Mouse (Mus musculus) thymus, adult 18-20 months (tissue): ENCODE results near the gene Olfr803.

Experiments used
- DNase-seq, 2 experiments: peaks; one replicate each; pipeline ENCODE4 v3.0.0; 2022; ENCODE audit warnings: mixed read lengths in 2 of 2

The Olfr803 gene

DNA sequence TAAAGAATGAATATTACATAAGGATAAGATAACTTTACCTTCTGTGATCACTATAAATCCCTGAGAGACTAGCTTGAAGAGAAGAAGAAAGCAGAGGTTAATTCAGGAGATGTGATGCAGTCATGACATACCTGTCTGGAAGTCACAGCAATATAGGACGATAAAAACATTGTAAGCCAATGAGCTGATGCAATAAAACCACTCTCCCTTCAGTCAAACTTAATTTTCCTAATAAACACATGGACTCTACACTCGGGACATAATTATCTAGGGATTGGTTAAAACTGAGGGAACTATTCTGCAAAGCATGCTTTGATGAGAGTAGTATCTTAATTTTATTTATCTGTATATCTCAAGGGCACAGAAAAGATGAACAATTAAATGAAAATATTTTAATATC lies at the start of gene Olfr803:
Gene Olfr803, minus strand, starts transcription at position 101 of the 400 bp plus-strand sequence.
- no peak for DNase-seq

GRCm38 (mm10) chr10:129741821-129742220 lies 47.7 kb upstream of the Olfr803 start, which contains the start of gene Olfr806:
Gene Olfr806, minus strand, starts transcription at chr10:129741921.
- DNase-seq: no peak

GRCm38 (mm10) chr10:129729275-129729674 lies 35.2 kb upstream of the Olfr803 start, which contains the start of gene Olfr805:
Gene Olfr805, minus strand, starts transcription at chr10:129729375.
- no peak for DNase-seq

DNA sequence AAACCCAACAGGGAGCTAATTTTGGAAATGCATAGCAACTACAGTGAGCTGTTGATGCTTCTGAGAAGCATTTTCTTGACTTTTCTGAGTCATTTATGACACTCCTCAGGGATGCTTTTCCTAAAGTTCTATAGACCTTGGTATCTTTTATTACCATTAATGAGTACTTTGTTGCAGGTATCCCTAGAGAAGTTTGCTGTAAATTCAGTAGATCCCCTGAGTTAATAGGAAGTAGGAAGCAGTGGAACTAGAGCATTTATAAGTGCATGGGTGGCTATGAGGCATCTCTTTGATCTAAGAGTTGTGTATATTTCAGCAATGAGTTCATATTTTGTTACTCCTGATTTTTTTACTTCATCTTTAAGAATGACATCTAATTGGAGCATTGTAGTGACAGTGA lies 8.8 kb upstream of the Olfr803 start, which contains the start of gene Olfr804:
Gene Olfr804, plus strand, starts transcription at position 301 of the 400 bp plus-strand sequence.
- DNase-seq: no peak

DNA sequence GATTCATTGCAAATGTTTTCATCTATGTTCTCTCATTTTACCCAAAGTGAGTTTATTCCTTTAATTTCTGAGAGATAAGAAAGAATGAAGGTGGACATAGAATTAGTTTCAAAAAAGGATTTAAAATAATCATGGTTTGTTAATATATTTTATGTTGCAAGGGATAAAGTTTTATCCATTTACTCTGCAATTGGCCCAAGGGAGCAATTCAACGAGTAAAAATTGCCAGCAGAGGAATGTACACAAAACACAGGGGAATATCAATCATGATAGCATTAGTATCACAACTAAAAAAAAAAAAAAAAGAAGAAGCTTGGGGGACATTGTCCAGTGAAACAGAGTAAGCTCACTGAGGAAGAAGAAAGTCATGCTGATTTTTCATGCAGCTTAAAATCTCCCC lies 6.0 kb downstream of the Olfr803 start, which contains the start of gene Olfr802:
Gene Olfr802, minus strand, starts transcription at position 101 of the 400 bp plus-strand sequence.
- no peak for DNase-seq

- no peak for DNase-seq
Observed at GRCm38 (mm10) chr10:129673765-129674164, 20.3 kb downstream of the Olfr803 start, which contains the start of gene Olfr801. Gene Olfr801, minus strand, starts transcription at chr10:129673865.

DNA sequence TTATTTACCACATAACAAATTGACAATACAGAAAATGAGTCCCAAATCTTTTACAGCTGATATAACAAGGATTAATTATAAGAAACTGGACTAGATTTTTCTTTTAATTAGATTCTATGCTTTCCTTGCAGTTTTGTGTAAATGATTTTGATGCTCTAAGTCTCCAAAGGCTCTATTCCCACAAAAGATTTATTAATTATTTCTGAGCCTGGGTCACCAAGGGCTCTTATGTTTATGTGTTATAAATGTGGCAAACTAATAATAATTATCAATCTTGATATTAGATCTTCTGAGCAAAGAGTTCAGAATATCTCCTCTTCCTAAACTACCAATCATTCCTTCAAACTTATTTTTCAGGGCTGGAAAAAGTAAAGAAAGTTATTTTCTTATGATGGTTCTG lies 36.7 kb downstream of the Olfr803 start, which contains the start of gene Olfr800:
Gene Olfr800, plus strand, starts transcription at position 301 of the 400 bp plus-strand sequence.
- no peak for DNase-seq

DNA sequence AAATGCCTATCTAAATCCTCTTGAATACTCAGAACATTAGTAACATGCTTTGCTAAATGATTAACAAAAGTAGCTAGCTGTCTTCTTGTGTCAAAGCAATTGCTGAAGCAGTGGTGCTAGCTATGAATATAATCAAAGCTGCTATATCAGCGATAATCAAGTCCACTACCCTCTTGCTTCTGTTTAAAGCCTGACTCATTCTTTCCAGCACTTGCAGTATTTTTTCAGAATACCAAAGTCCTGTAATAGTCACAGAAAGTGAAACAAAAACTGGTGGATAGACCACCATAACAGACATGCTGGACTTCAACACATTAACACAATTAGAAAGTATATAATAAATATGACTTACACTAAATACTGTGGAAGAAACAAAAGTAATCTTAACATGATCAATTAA lies 42.3 kb downstream of the Olfr803 start:
- no peak for DNase-seq
